Mouse (Mus musculus) megakaryocyte, embryonic 14.5 days (primary cell): Measurements from ENCODE around the gene AA986860. TPM values are rescaled to one million over a fixed set of nuclear protein-coding genes. Genes with fewer than 3 reads are reported as not detected.

ENCODE experiments used
- H3K27me3 ChIP-seq: replicated peaks from 2 replicates; pipeline ENCODE3; 2012; ENCODE audit warnings: inconsistent platforms
- H3K36me3 ChIP-seq: replicated peaks from 2 replicates; pipeline ENCODE3; 2012; ENCODE audit warnings: low read length, inconsistent platforms, mixed read lengths
- H3K4me1 ChIP-seq: 2 replicates; pipeline ENCODE4 v1.6.1; 2012; ENCODE audit warnings: inconsistent platforms
- H3K4me3 ChIP-seq: replicated peaks from 2 replicates; pipeline ENCODE3; 2012; ENCODE audit warnings: moderate library complexity, mild to moderate bottlenecking, inconsistent platforms
- H3K9me3 ChIP-seq: 2 replicates; pipeline ENCODE4 v1.6.1; 2012; ENCODE audit warnings: inconsistent platforms
- FLI1 ChIP-seq: IDR thresholded peaks from 2 replicates; pipeline ENCODE4 v1.6.1; 2012; ENCODE audit warnings: low read length, inconsistent platforms, mixed read lengths
- GATA1 ChIP-seq: IDR thresholded peaks from 3 replicates; pipeline ENCODE4 v1.6.1; 2012; ENCODE audit warnings: mixed read lengths, low read length, inconsistent platforms, borderline replicate concordance
- polyA plus RNA-seq: library from polyadenylated mRNA; stranded (reverse); fragments of >175 nt; gene quantifications from 2 replicates; pipeline ENCODE4 v1.2.3, GENCODE M21; 2012; ENCODE audit warnings: low replicate concordance; ENCODE audit not compliant: insufficient read depth

AA986860 gene
- polyA plus RNA-seq, 1 experiment, result 4.5 TPM

DNA sequence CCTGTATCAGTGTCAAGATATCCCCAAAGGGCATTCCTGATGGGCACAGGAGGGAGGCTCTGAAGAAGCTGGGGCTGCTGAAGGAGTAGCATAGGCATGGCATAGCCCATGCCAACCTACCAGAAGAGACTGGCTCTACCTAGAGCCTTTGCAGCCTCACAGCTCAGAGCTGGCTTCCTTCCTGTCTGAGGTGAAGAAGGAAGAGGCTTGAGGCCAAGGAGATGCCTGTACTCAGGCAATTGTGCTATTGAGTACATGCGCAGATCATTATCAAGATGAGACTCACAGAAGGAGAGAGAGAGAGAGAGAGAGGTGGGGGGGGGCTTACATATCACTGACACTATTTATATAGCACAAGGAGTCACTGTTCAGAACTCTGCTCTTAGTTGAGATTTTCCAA is 12.0 kb downstream of the AA986860 start:
- Histone ChIP-seq H3K4me1 (peaks cover 82% of the 10 kb centered on the region), H3K27me3 (no peaks in the 10 kb centered on the region), H3K4me3 (no peak overlapping the region), H3K9me3 (no peaks in the 10 kb centered on the region), H3K36me3 (peaks cover 65% of the 10 kb centered on the region)
- TF ChIP-seq FLI1 (no peak), GATA1 (no peak)

DNA sequence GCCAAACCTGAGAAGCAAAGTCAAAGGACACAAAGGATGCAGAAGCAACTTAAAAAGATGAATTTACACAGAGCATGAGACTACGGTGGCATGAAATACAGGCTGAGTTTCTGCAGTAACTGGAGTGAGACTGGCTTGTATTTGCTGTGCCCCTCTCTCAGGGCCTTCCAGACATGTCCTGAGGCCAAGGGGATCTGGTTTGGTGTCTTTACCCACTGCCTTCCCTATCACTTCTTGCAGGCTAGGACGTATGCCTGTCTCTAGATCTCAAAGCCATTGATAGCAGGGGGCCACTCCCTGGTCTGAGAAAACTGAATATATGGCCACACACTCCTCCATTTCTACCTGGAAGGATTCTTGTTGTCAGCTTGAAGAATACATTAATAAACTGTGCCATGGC is 12.4 kb downstream of the AA986860 start:
- TF ChIP-seq FLI1, result no peak
- no peak for TF ChIP-seq GATA1
- Histone ChIP-seq H3K27me3 (no peaks in the 10 kb centered on the region), H3K4me1 (peaks cover 82% of the 10 kb centered on the region), H3K4me3 (no peak overlapping the region), H3K9me3 (no peaks in the 10 kb centered on the region), H3K36me3 (peaks cover 60% of the 10 kb centered on the region)

DNA sequence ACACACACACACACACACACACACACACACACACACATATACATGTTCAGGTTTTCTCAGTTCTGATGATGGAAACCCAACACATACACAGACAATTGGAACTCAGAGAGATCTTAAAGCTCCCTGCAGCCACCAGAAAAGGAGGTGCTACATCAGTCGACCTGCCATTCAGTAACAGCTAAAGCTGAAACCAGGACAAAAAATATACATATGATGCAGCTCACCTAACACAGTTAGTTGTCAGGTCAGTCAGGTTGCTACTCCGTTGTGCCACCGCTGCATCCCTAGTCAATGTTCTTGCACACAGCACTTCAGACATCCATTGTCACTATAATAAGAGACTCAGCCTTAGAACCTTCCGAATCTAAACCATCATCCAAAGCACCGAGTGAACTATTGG is 13.2 kb downstream of the AA986860 start:
- H3K36me3 ChIP-seq, result peaks cover 59% of the 10 kb centered on the region
- H3K9me3 ChIP-seq, result no peaks in the 10 kb centered on the region
- no peaks in the 10 kb centered on the region for H3K27me3 ChIP-seq
- no peak for TF ChIP-seq FLI1
- no peak for TF ChIP-seq GATA1
- H3K4me3 ChIP-seq, result no peak overlapping the region
- H3K4me1 ChIP-seq, result peaks cover 81% of the 10 kb centered on the region

DNA sequence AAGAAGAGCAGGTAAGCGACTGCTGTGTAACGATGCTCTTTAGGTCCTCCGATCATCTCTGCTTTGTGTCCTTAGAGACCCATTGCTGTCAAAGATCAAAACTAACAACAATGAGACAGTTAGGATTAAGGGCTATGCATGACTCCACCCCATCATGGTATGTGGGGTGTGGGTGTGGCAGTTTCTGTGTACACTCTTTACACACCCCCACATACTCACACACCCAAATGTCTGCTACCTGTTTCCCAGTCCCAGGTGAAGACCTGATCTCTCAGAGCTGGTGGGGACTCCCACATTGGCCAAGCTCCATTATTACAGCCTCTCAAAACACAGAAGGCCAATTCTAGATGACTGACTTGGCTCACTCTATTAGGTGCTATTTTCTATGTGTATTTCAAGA is 13.8 kb downstream of the AA986860 start:
- peaks cover 55% of the 10 kb centered on the region for H3K36me3 ChIP-seq
- TF ChIP-seq FLI1 (no peak), GATA1 (no peak)
- H3K4me3 ChIP-seq, result no peak overlapping the region
- no peaks in the 10 kb centered on the region for H3K9me3 ChIP-seq
- no peaks in the 10 kb centered on the region for H3K27me3 ChIP-seq
- H3K4me1 ChIP-seq, result peaks cover 75% of the 10 kb centered on the region

DNA sequence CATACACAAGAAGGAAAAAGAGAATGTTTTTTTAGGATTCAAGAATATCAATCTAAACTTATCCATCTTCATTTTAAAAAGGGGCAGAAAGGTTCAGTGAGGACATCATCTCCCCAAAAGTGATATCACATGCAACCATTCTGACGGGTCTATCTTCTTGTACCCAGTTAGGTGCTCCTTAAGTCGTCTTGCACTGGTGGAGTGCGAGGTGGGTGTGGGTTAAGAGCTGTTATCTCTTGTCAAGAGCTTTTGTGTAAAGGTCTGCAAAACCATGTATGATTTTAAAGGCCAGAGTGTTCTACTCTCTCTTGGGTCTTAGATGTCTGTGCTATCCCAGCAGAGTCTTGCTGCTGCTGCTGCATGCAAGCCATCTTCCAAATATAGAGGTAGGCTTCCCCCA is 15.0 kb downstream of the AA986860 start:
- no peak overlapping the region for H3K4me3 ChIP-seq
- no peaks in the 10 kb centered on the region for H3K9me3 ChIP-seq
- peaks cover 42% of the 10 kb centered on the region for H3K36me3 ChIP-seq
- TF ChIP-seq FLI1 (no peak), GATA1 (no peak)
- H3K4me1 ChIP-seq, result peaks cover 62% of the 10 kb centered on the region
- no peaks in the 10 kb centered on the region for H3K27me3 ChIP-seq

DNA sequence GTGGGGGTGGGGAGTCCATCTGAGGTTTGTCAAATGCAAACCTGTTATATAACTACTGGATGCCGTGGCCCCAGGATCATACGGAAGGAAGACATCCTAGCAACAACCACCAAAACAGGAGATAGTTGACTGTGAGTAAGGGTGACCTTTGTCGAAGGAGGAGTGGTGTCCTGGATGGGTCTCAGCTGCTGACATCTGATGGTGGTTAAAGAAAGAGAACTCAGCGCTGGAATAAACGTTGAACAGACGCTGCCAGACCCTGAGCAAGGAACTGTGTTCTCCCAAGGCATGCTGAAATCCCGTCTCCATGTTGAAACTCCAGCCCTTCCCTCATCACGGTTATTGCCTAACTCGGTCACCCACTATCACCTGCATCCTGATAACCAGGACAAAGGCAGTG is 27.9 kb downstream of the AA986860 start:
- no peaks in the 10 kb centered on the region for H3K9me3 ChIP-seq
- H3K4me3 ChIP-seq, result no peak overlapping the region
- H3K36me3 ChIP-seq, result no peaks in the 10 kb centered on the region
- no peak for TF ChIP-seq GATA1
- TF ChIP-seq FLI1, result no peak
- no peaks in the 10 kb centered on the region for H3K27me3 ChIP-seq
- peaks cover 17% of the 10 kb centered on the region for H3K4me1 ChIP-seq

DNA sequence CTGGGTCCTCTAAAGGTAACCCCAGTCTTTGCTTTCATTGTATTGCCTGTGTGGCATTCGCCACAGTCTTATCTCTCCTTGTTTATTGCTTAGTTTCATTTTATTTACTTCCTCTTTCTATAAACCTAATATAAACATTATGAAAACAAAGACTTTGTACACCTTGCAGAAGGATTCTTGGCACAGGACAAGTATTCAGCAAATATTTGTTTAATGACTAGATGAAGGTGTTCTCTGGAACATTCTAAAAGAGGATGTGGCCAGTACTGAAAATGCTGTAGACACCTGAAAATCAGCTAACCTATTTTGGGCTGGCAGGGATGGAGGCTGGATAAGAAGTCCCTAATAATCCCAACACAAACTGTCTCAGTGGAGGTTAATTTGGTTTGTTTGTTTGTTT is 29.8 kb downstream of the AA986860 start:
- Histone ChIP-seq H3K27me3 (no peaks in the 10 kb centered on the region), H3K9me3 (no peaks in the 10 kb centered on the region), H3K36me3 (no peaks in the 10 kb centered on the region), H3K4me3 (no peak overlapping the region), H3K4me1 (peaks cover 29% of the 10 kb centered on the region)
- no peak for TF ChIP-seq FLI1
- no peak for TF ChIP-seq GATA1

DNA sequence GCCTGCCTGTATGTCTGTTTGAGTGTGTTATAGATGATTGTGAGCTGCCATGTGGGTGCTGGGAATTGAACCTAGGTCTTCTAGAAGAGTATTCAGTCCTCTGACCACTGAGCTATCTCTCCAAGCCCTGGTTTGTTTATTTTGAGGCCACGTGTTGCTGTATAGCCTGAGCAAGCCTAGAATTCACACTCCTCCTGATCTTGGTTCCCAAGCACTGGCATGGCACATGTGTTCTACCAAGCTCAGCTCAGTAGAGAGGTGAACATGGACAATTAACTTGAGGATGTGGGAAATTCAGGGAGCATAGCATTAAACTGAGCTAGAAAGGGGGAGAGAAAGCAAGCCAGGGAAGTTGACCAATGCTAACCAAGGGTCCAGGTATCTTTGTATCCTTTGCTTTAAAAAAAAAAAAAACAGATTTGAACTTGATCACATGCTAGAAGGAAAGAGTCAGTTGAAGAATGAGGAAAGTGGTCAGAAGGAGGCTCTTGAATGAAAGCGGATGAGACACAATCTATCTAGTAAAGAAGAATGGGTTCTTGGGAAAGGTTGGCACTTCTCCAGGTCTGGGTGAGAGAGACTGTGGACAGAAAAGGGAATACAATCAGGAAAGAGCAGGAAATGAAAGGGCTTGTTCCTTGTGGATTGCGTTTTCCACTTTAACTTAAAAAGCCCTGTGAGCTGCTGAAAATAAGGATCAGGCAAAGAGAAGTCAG is 30.4 kb downstream of the AA986860 start:
- H3K9me3 ChIP-seq, result no peaks in the 10 kb centered on the region
- H3K4me3 ChIP-seq, result no peak overlapping the region
- H3K27me3 ChIP-seq, result no peaks in the 10 kb centered on the region
- TF ChIP-seq FLI1 (no peak), GATA1 (no peak)
- peaks cover 35% of the 10 kb centered on the region for H3K4me1 ChIP-seq
- no peaks in the 10 kb centered on the region for H3K36me3 ChIP-seq

DNA sequence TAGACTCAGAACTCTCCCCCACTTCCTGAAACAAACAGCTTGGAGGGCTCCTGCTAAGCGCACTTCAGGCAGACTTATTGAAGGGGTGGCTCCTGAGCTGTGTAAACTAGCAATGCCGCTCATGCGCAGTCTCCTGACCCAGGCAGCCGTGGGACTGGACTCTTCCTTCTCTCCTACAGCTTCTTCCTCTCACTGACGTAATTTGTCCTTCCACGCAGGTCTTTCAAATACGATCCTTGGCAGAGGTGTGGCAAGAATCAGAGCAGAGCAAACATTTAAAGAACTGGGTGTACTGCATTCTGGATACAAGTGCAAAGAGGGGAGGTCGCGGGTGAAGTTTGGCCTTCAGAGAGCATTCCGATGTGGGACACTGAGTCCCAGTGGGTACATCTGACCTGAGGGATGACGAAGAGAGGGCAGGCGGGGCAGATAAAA is 32.3 kb downstream of the AA986860 start:
- TF ChIP-seq FLI1, result no peak
- no peak for TF ChIP-seq GATA1
- peaks cover 44% of the 10 kb centered on the region for H3K4me1 ChIP-seq
- no peaks in the 10 kb centered on the region for H3K27me3 ChIP-seq
- no peaks in the 10 kb centered on the region for H3K9me3 ChIP-seq
- H3K36me3 ChIP-seq, result no peaks in the 10 kb centered on the region
- no peak overlapping the region for H3K4me3 ChIP-seq

DNA sequence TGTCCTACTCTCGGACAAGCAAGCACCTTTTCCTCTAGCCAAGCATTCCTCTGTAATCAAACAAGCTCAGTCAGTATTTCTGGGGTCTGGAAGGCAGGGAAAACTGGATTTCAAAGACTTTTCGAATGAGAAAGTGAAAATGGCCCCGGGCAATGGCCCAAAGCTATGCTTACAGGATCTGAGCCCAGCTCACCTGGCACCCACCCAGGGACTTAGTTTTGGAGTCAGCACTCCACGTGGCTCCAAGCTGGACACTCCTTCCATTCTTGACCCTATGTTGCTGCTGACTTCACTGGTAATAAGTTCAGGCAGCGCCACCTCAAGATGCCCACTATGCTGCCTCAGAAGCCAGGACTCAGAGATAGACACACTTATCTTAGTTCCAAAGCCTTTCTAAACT is 35.3 kb downstream of the AA986860 start:
- no peak for TF ChIP-seq GATA1
- TF ChIP-seq FLI1, result no peak
- H3K4me3 ChIP-seq, result no peak overlapping the region
- H3K9me3 ChIP-seq, result no peaks in the 10 kb centered on the region
- peaks cover 45% of the 10 kb centered on the region for H3K4me1 ChIP-seq
- peaks cover 1% of the 10 kb centered on the region for H3K27me3 ChIP-seq
- no peaks in the 10 kb centered on the region for H3K36me3 ChIP-seq

DNA sequence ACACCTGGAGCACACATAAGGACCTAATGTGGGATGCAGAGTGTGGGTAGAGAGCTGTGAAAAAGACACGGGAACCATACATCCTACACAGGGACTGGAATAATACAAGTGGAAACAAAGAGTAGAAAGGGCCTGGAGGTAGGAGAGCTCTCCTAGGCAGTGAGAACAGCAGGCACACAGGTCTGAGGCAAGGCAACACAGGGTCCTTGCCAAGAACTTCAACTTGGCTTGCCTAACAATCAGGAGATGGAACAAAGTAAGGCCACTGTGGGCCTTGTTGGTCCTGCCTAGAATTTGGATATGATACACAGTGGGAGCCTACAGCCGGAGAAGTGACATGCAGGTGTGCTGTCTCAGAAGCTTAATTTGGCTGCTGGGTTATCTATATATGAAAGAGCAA is 38.1 kb downstream of the AA986860 start:
- Histone ChIP-seq H3K9me3 (no peaks in the 10 kb centered on the region), H3K27me3 (peaks cover 1% of the 10 kb centered on the region), H3K4me1 (peaks cover 54% of the 10 kb centered on the region), H3K4me3 (no peak overlapping the region), H3K36me3 (no peaks in the 10 kb centered on the region)
- TF ChIP-seq FLI1 (no peak), GATA1 (no peak)
